Mouse (Mus musculus): ENCODE results near the gene Man2a2. TPM values are rescaled to one million over a fixed set of nuclear protein-coding genes. Genes with fewer than 3 reads are reported as not detected.

Gene Man2a2
- total RNA-seq, 2 experiments from 2014 or later = 152 to 157 TPM

GRCm38 (mm10) chr7:80406186-80406585, 35.0 kb upstream of the Man2a2 start:
- H3K27ac ChIP-seq = no peak overlapping the region
- TF ChIP-seq CTCF (IDR thresholded peaks at IDR 0.05) = no peak
- no peak for DNase-seq (ENCODE audit: extremely low spot score in 1 of 2, low spot score in 2 of 2)
- intact Hi-C loops (cut with DNase I) = no loop called here
- no peak overlapping the region for H3K4me3 ChIP-seq

- no peak within 1 kb of the TSS for H3K4me3 ChIP-seq
- no peak within 1 kb of the TSS for H3K27ac ChIP-seq
- intact Hi-C loops (cut with DNase I) = no loop called here
- TF ChIP-seq CTCF (IDR thresholded peaks at IDR 0.05) = no peak
- DNase-seq (ENCODE audit: extremely low spot score in 1 of 2, low spot score in 2 of 2) = no peak
These were observed 34.1 kb upstream of the Man2a2 start, which contains the start of gene Furin for GRCm38 (mm10) chr7:80405188-80405695. TSS of gene Furin (minus strand) at chr7:80405436.

- peak overlapping the region; percentile 32; the same call in 1 of the 2 replicates for H3K27ac ChIP-seq
- DNase-seq (ENCODE audit: extremely low spot score in 1 of 2, low spot score in 2 of 2) = no peak
- no peak for TF ChIP-seq CTCF (IDR thresholded peaks at IDR 0.05)
These were observed 33.1 kb upstream of the Man2a2 start for GRCm38 (mm10) chr7:80404101-80404894.

GRCm38 (mm10) chr7:80403551-80403950, 32.4 kb upstream of the Man2a2 start:
- Histone ChIP-seq H3K27ac (peak overlapping the region; percentile 88), H3K4me3 (peak overlapping the region; percentile 52)
- intact Hi-C loops (cut with DNase I) = no loop called here
- no peak for TF ChIP-seq CTCF (IDR thresholded peaks at IDR 0.05)
- DNase-seq (ENCODE audit: extremely low spot score in 1 of 2, low spot score in 2 of 2) = peak; percentile 32 to 40

More at GRCm38 (mm10) chr7:80404101-80404894, 33.1 kb upstream of the Man2a2 start:
- intact Hi-C loops (cut with DNase I) = no loop called here
- H3K4me3 ChIP-seq = no peak overlapping the region

GRCm38 (mm10) chr7:80402651-80403321, 31.6 kb upstream of the Man2a2 start:
- peak overlapping the region; percentile 88 for H3K27ac ChIP-seq
- peak; percentile 59 to 65 for DNase-seq (ENCODE audit: extremely low spot score in 1 of 2, low spot score in 2 of 2)
- peak overlapping the region; percentile 89 for H3K4me3 ChIP-seq
- no peak for TF ChIP-seq CTCF (IDR thresholded peaks at IDR 0.05)
- intact Hi-C loops (cut with DNase I) = no loop called here

GRCm38 (mm10) chr7:80401860-80402641, 30.9 kb upstream of the Man2a2 start:
- peak overlapping the region; percentile 90 for H3K27ac ChIP-seq
- TF ChIP-seq CTCF (IDR thresholded peaks at IDR 0.05) = no peak; the same call in 1 of the 2 replicates
- H3K4me3 ChIP-seq = peak overlapping the region; percentile 89
- intact Hi-C loops (cut with DNase I) = no loop called here
- peak; percentile 37 for DNase-seq (ENCODE audit: extremely low spot score in 1 of 2, low spot score in 2 of 2)

GRCm38 (mm10) chr7:80401041-80401859, 30.1 kb upstream of the Man2a2 start:
- DNase-seq (ENCODE audit: extremely low spot score in 1 of 2, low spot score in 2 of 2) = peak in 1 of 2 experiments; percentile 28
- Histone ChIP-seq H3K27ac (peak overlapping the region; percentile 90), H3K4me3 (peak overlapping the region; percentile 89)
- TF ChIP-seq CTCF (IDR thresholded peaks at IDR 0.05) = no peak
- intact Hi-C loops (cut with DNase I) = no loop called here

- no peak for TF ChIP-seq CTCF (IDR thresholded peaks at IDR 0.05)
- DNase-seq (ENCODE audit: extremely low spot score in 1 of 2, low spot score in 2 of 2) = no peak
- H3K27ac ChIP-seq = peak overlapping the region; percentile 40
- H3K4me3 ChIP-seq = peak overlapping the region; percentile 26
- intact Hi-C loops (cut with DNase I) = no loop called here
These were observed 29.4 kb upstream of the Man2a2 start for GRCm38 (mm10) chr7:80400571-80400970.

GRCm38 (mm10) chr7:80400099-80400498, 28.9 kb upstream of the Man2a2 start:
- H3K4me3 ChIP-seq = peak overlapping the region; percentile 26; the same call in 1 of the 2 replicates
- intact Hi-C loops (cut with DNase I) = no loop called here
- DNase-seq (ENCODE audit: extremely low spot score in 1 of 2, low spot score in 2 of 2) = no peak
- no peak; the same call in 1 of the 2 replicates for TF ChIP-seq CTCF (IDR thresholded peaks at IDR 0.05)
- H3K27ac ChIP-seq = peak overlapping the region; percentile 40

- peak overlapping the region; percentile 74 for H3K27ac ChIP-seq
- no peak overlapping the region for H3K4me3 ChIP-seq
- intact Hi-C loops (cut with DNase I) = loop anchor here (5.0 kb wide), 1 partner anchor 138 kb away; the partner anchor contains the start of gene Blm
- no peak; the same call in 1 of the 2 replicates for TF ChIP-seq CTCF (IDR thresholded peaks at IDR 0.05)
- no peak for DNase-seq (ENCODE audit: extremely low spot score in 1 of 2, low spot score in 2 of 2)
These were observed 27.7 kb upstream of the Man2a2 start for GRCm38 (mm10) chr7:80398654-80399444.
